In the genomic region with DNA sequence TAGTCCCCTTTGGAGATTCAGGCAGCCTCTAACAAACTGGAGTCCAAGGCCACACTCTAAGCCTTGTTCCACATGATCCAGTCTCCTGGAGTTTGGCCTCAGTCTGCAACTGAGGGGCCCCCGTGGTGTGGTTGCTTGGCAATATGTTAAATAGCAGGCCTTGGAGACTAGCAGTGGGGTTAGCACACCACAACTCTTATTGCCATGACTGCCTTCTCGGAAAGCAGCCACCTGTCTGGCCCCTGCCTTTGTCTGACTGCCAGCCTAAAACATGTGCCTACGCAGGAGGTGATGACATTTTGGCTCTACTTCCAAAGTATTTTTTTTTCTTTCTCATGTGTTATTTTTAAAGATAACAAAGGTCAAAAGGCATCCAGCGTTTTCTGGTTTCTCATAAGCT, we compare ENCODE assay signal across 9 mouse cellular contexts. TPM values are rescaled to one million over a fixed set of nuclear protein-coding genes. Genes with fewer than 3 reads are reported as not detected.
DNase-seq lines count a peak whose midpoint lies in the region; ATAC-seq and TF ChIP-seq lines count a peak whose summit lies in the region.
"Had no signal": no experiment of that assay in that cellular context is flagged by ENCODE, and none has a peak within 500 bp of the region (broad histone marks: within the 10 kb centered on the region; RNA-seq: fewer than 3 reads in every experiment).

No protein-coding gene starts in this region.

- H3K27me3 ChIP-seq in kidney, embryonic 14.5 days (ENCODE audit: control insufficient read depth, insufficient read depth, low read length) = no peaks in the 10 kb centered on the region
- no peaks in the 10 kb centered on the region for H3K27me3 ChIP-seq in small intestine, adult 2 months (ENCODE audit: control insufficient read depth, insufficient read depth, low read length)
- H3K27me3 ChIP-seq: liver, embryonic 15.5 days had no signal

- no peak overlapping the region for H3K4me3 ChIP-seq in kidney, embryonic 14.5 days (ENCODE audit: low read length)
- H3K4me3 ChIP-seq in small intestine, adult 2 months (ENCODE audit: low read depth, low read length) = no peak overlapping the region
- H3K4me3 ChIP-seq: liver, embryonic 15.5 days had no signal

- no peak overlapping the region for H3K4me2 ChIP-seq in kidney, embryonic 14.5 days (replicated peaks; ENCODE audit: low read depth, low read length)
- H3K4me2 ChIP-seq: liver, embryonic 15.5 days had no signal

- H3K36me3 ChIP-seq in kidney, embryonic 14.5 days (ENCODE audit: control insufficient read depth, insufficient read depth, low read length) = no peaks in the 10 kb centered on the region
- no peaks in the 10 kb centered on the region for H3K36me3 ChIP-seq in small intestine, adult 2 months (ENCODE audit: control insufficient read depth, insufficient read depth, low read length)
- H3K36me3 ChIP-seq: liver, embryonic 15.5 days had no signal

- ATAC-seq in kidney, embryonic 14.5 days (ENCODE audit: low FRiP score, low TSS enrichment) = peak; percentile 71; the same call in 1 of the 2 replicates
- no peak for ATAC-seq in monocyte, adult 5-6 weeks (replicated peaks; ENCODE audit: insufficient number of reproducible peaks, low FRiP score, low TSS enrichment, poor library complexity, severe bottlenecking)

- WGBS in kidney, embryonic 14.5 days = 55% methylated on average over 4 of the region's 4 CpGs
- WGBS in small intestine, adult 2 months = 23% methylated on average over 4 of the region's 4 CpGs

- H3K9me3 ChIP-seq in kidney, embryonic 14.5 days (ENCODE audit: control insufficient read depth, low read length) = no peaks in the 10 kb centered on the region
- H3K9me3 ChIP-seq: liver, embryonic 15.5 days had no signal

- H3K9ac ChIP-seq in kidney, embryonic 14.5 days (ENCODE audit: low read depth, low read length) = no peak overlapping the region
- H3K9ac ChIP-seq: liver, embryonic 15.5 days had no signal

- no peak for TF ChIP-seq CTCF in small intestine, adult 2 months (IDR thresholded peaks at IDR 0.05; ENCODE audit: extremely low read depth, insufficient read length, insufficient replicate concordance, low read depth, low read length)

- peak; percentile 14 for DNase-seq in adrenal gland, postnatal 10 days
- no peak for DNase-seq in adrenal gland, adult 18-20 months (ENCODE audit: low spot score in 2 of 2)
- DNase-seq in right cerebral cortex, postnatal 25 days = peak; percentile 3
- DNase-seq in right cerebral cortex, postnatal 4 days = no peak
- no peak for DNase-seq in left cerebral cortex, adult 11 months (ENCODE audit: low spot score)

- no peak for TF ChIP-seq POLR2A in small intestine, adult 2 months (IDR thresholded peaks at IDR 0.05; ENCODE audit: low read depth, low read length)

- no peaks in the 10 kb centered on the region for H3K4me1 ChIP-seq in kidney, embryonic 14.5 days (ENCODE audit: control insufficient read depth, insufficient read depth, low read length)
- peaks cover 8% of the 10 kb centered on the region; the same call in 1 of the 2 replicates for H3K4me1 ChIP-seq in small intestine, adult 2 months (ENCODE audit: control insufficient read depth, insufficient read depth, insufficient read length, low read length)
- H3K4me1 ChIP-seq: liver, embryonic 15.5 days had no signal

- H3K27ac ChIP-seq in kidney, embryonic 14.5 days (ENCODE audit: low read depth, low read length) = no peak overlapping the region
- peak overlapping the region; percentile 22; the same call in 1 of the 2 replicates for H3K27ac ChIP-seq in small intestine, adult 2 months (ENCODE audit: insufficient read depth, low read depth, low read length)
- H3K27ac ChIP-seq: liver, embryonic 15.5 days had no signal

RNA-seq across cellular contexts. Expression of a gene that starts 7.5 kb away (rescaled TPM):
- 1 to 10 TPM; 1.4 TPM for total RNA-seq in adrenal gland, postnatal 10 days (2021)
- under 1 TPM in 1 of 2 experiments, not detected in 1; 0.66 TPM for total RNA-seq in adrenal gland, adult 18-20 months (2021)
- polyA plus RNA-seq in kidney, embryonic 14.5 days (2014; fragmentation: Nextera tagmentation; extraction: Ambion mirVana) = 5.0 and 5.2 TPM in 2 replicates
- 9.9 and 28.5 TPM in 2 replicates for polyA plus RNA-seq in small intestine, adult 2 months (2012; rRNA removed)
- not detected in 3 replicates for total RNA-seq in monocyte, adult 5-6 weeks (2017)

RNA-seq across cellular contexts. Expression of a gene that starts 25.9 kb away (rescaled TPM):
- total RNA-seq in adrenal gland, postnatal 10 days (2021) = not detected
- not detected for total RNA-seq in adrenal gland, adult 18-20 months (2021)
- polyA plus RNA-seq in kidney, embryonic 14.5 days (2014; fragmentation: Nextera tagmentation; extraction: Ambion mirVana) = not detected in 2 replicates
- not detected in 2 replicates for polyA plus RNA-seq in small intestine, adult 2 months (2012; rRNA removed)
- total RNA-seq in monocyte, adult 5-6 weeks (2017) = not detected in 3 replicates
- polyA plus RNA-seq: liver, embryonic 15.5 days had no signal

Comparison
In these comparisons a context has a peak if more than half of its experiments do, and no peak if none do; other contexts are left out.
1. DNase-seq: peak in adrenal gland, postnatal 10 days (single experiment) and right cerebral cortex, postnatal 25 days (single experiment); none in adrenal gland, adult 18-20 months (0 of 2), right cerebral cortex, postnatal 4 days (single experiment) and left cerebral cortex, adult 11 months (single experiment).